In genomic region chr5:145119385-145119784, GRCm38 (mm10) we compare ENCODE assay signal across 13 mouse cellular contexts. TPM values are rescaled to one million over a fixed set of nuclear protein-coding genes. Genes with fewer than 3 reads are reported as not detected.
A peak's percentile ranks its signal among the peaks of the same experiment; 100 is the strongest.
DNase-seq lines count a peak whose midpoint lies in the region; ATAC-seq and TF ChIP-seq lines count a peak whose summit lies in the region.
"Had no signal": no experiment of that assay in that cellular context is flagged by ENCODE, and none has a peak within 500 bp of the region (broad histone marks: within the 10 kb centered on the region; RNA-seq: fewer than 3 reads in every experiment).

No protein-coding gene starts in this region.

- TF ChIP-seq POLR2A in brain, embryonic 14.5 days (IDR thresholded peaks at IDR 0.05; ENCODE audit: borderline replicate concordance, extremely low read depth, insufficient read depth, insufficient read length, poor library complexity, severe bottlenecking): no peak

- DNase-seq in hindbrain, postnatal 0 days (ENCODE audit: low spot score): no peak
- no peak for DNase-seq in hindbrain, embryonic 10.5 days (ENCODE audit: low spot score)
- peak; percentile 39 for DNase-seq in thymus, postnatal 14 days
- no peak for DNase-seq in thymus, postnatal 25 days
- no peak for DNase-seq in brain, embryonic 14.5 days (ENCODE audit: low read depth)
- DNase-seq in splenic B cell, adult 2 months (ENCODE audit: low read depth, low spot score): peak; percentile 67
- no peak for DNase-seq in layer of hippocampus, postnatal 14 days (ENCODE audit: low spot score in 2 of 2)
- DNase-seq in layer of hippocampus, adult 9-10 months (ENCODE audit: low spot score): no peak
- DNase-seq: heart, postnatal 14 days; liver, embryonic 13.5 days had no signal

- no peaks in the 10 kb centered on the region for H3K27me3 ChIP-seq in hindbrain, postnatal 0 days (ENCODE audit: insufficient read depth, low read length)
- peaks cover 14% of the 10 kb centered on the region for H3K27me3 ChIP-seq in hindbrain, embryonic 10.5 days (ENCODE audit: insufficient read depth, poor library complexity, severe bottlenecking)
- H3K27me3 ChIP-seq in splenic B cell, adult 2 months (ENCODE audit: control insufficient read depth, insufficient read depth, low read length, poor library complexity, severe bottlenecking): no peaks in the 10 kb centered on the region

- H3K4me3 ChIP-seq in hindbrain, postnatal 0 days (ENCODE audit: low read length): no peak overlapping the region
- no peak overlapping the region for H3K4me3 ChIP-seq in hindbrain, embryonic 10.5 days
- H3K4me3 ChIP-seq: embryonic facial prominence, embryonic 10.5 days; liver, embryonic 13.5 days had no signal

- TF ChIP-seq CTCF in hindbrain, postnatal 0 days (IDR thresholded peaks at IDR 0.05; ENCODE audit: low read depth): peak; percentile 40
- peak; percentile 42; the same call in 1 of the 2 replicates for TF ChIP-seq CTCF in brain, embryonic 14.5 days (IDR thresholded peaks at IDR 0.05; ENCODE audit: borderline replicate concordance, extremely low read depth, insufficient read depth, insufficient read length)

- 90% methylated on average over 2 of the region's 2 CpGs for WGBS in hindbrain, postnatal 0 days
- WGBS in hindbrain, embryonic 10.5 days: 84% methylated on average over 2 of the region's 2 CpGs

- H3K36me3 ChIP-seq in hindbrain, postnatal 0 days (ENCODE audit: insufficient read depth, low read length): peaks cover 6% of the 10 kb centered on the region; the same call in 1 of the 2 replicates
- peaks cover 26% of the 10 kb centered on the region for H3K36me3 ChIP-seq in hindbrain, embryonic 10.5 days
- H3K36me3 ChIP-seq in splenic B cell, adult 2 months (ENCODE audit: control insufficient read depth, insufficient read depth, low read length, poor library complexity, severe bottlenecking): peaks cover 7% of the 10 kb centered on the region

- no peaks in the 10 kb centered on the region for H3K9me3 ChIP-seq in hindbrain, postnatal 0 days (ENCODE audit: low read length)
- peaks cover 6% of the 10 kb centered on the region for H3K9me3 ChIP-seq in hindbrain, embryonic 10.5 days

- no peaks in the 10 kb centered on the region for H3K4me1 ChIP-seq in hindbrain, postnatal 0 days (ENCODE audit: insufficient read depth, low read length)
- peaks cover 6% of the 10 kb centered on the region for H3K4me1 ChIP-seq in hindbrain, embryonic 10.5 days (replicated peaks)

- H3K27ac ChIP-seq in hindbrain, postnatal 0 days: no peak overlapping the region
- no peak overlapping the region for H3K27ac ChIP-seq in hindbrain, embryonic 10.5 days
- H3K27ac ChIP-seq: embryonic facial prominence, embryonic 10.5 days; liver, embryonic 13.5 days had no signal

- ATAC-seq in hindbrain, postnatal 0 days: no peak

- no peak overlapping the region for H3K4me2 ChIP-seq in hindbrain, postnatal 0 days (ENCODE audit: low read depth, low read length)
- H3K4me2 ChIP-seq: liver, embryonic 13.5 days had no signal

- H3K9ac ChIP-seq in hindbrain, postnatal 0 days (replicated peaks; ENCODE audit: low read length): no peak overlapping the region
- H3K9ac ChIP-seq: liver, embryonic 13.5 days had no signal

RNA-seq across cellular contexts. Expression of gene Arpc1b, which starts 5.4 kb away (rescaled TPM):
- 36.4 and 53.3 TPM in 2 replicates for total RNA-seq in hindbrain, postnatal 0 days (2014; rRNA removed)
- polyA plus RNA-seq in hindbrain, postnatal 0 days (2015; fragmentation: Nextera tagmentation; extraction: Ambion mirVana): 73.6 and 84.9 TPM in 2 replicates
- polyA plus RNA-seq in hindbrain, embryonic 10.5 days (2016; fragmentation: Nextera tagmentation; extraction: Ambion mirVana): 107 and 126 TPM in 2 replicates
- polyA plus RNA-seq in brain, embryonic 14.5 days (2012; rRNA removed): 57.3 and 67.2 TPM in 2 replicates
- total RNA-seq in layer of hippocampus, postnatal 14 days (2021): 10 to 100 TPM; 41.3 to 48.7 TPM

RNA-seq across cellular contexts. Expression of gene Pdap1, which starts 20.7 kb away (rescaled TPM):
- 22.6 and 26.0 TPM in 2 replicates for total RNA-seq in hindbrain, postnatal 0 days (2014; rRNA removed)
- polyA plus RNA-seq in hindbrain, postnatal 0 days (2015; fragmentation: Nextera tagmentation; extraction: Ambion mirVana): 124 and 137 TPM in 2 replicates
- polyA plus RNA-seq in hindbrain, embryonic 10.5 days (2016; fragmentation: Nextera tagmentation; extraction: Ambion mirVana): 130 and 135 TPM in 2 replicates
- polyA plus RNA-seq in brain, embryonic 14.5 days (2012; rRNA removed): 73.6 and 112 TPM in 2 replicates
- 100 to 1,000 TPM in 1 of 2 experiments, 10 to 100 TPM in 1; 99.5 to 114 TPM for total RNA-seq in layer of hippocampus, postnatal 14 days (2021)

RNA-seq across cellular contexts. Expression of gene Bud31, which starts 20.8 kb away (rescaled TPM):
- 62.5 and 63.1 TPM in 2 replicates for total RNA-seq in hindbrain, postnatal 0 days (2014; rRNA removed)
- polyA plus RNA-seq in hindbrain, postnatal 0 days (2015; fragmentation: Nextera tagmentation; extraction: Ambion mirVana): 161 and 165 TPM in 2 replicates
- 244 and 266 TPM in 2 replicates for polyA plus RNA-seq in hindbrain, embryonic 10.5 days (2016; fragmentation: Nextera tagmentation; extraction: Ambion mirVana)
- polyA plus RNA-seq in brain, embryonic 14.5 days (2012; rRNA removed): 121 and 148 TPM in 2 replicates
- total RNA-seq in layer of hippocampus, postnatal 14 days (2021): 10 to 100 TPM; 78.1 to 85.5 TPM

RNA-seq across cellular contexts. Expression of gene Kpna7, which starts 35.6 kb away (rescaled TPM):
- total RNA-seq in hindbrain, postnatal 0 days (2014; rRNA removed): not detected in 2 replicates
- polyA plus RNA-seq in hindbrain, postnatal 0 days (2015; fragmentation: Nextera tagmentation; extraction: Ambion mirVana): 0.09 TPM in 1 of 2 replicates, not detected in the other
- polyA plus RNA-seq in hindbrain, embryonic 10.5 days (2016; fragmentation: Nextera tagmentation; extraction: Ambion mirVana): not detected in 2 replicates
- not detected in 2 replicates for polyA plus RNA-seq in brain, embryonic 14.5 days (2012; rRNA removed)
- total RNA-seq in layer of hippocampus, postnatal 14 days (2021): not detected
- total RNA-seq: heart, postnatal 14 days had no signal
- polyA plus RNA-seq: frontal cortex, adult 2 months; large intestine, adult 2 months had no signal

RNA-seq across cellular contexts. Expression of gene Arpc1a, which starts 35.8 kb away (rescaled TPM):
- total RNA-seq in hindbrain, postnatal 0 days (2014; rRNA removed): 157 and 163 TPM in 2 replicates
- polyA plus RNA-seq in hindbrain, postnatal 0 days (2015; fragmentation: Nextera tagmentation; extraction: Ambion mirVana): 220 and 221 TPM in 2 replicates
- 145 and 159 TPM in 2 replicates for polyA plus RNA-seq in hindbrain, embryonic 10.5 days (2016; fragmentation: Nextera tagmentation; extraction: Ambion mirVana)
- polyA plus RNA-seq in brain, embryonic 14.5 days (2012; rRNA removed): 260 and 261 TPM in 2 replicates
- total RNA-seq in layer of hippocampus, postnatal 14 days (2021): 100 to 1,000 TPM; 226 to 230 TPM

Comparison
In these comparisons a context has a peak if more than half of its experiments do, and no peak if none do; other contexts are left out.
1. DNase-seq: peak in thymus, postnatal 14 days (single experiment) and splenic B cell, adult 2 months (single experiment); none in hindbrain, postnatal 0 days (single experiment), hindbrain, embryonic 10.5 days (single experiment), thymus, postnatal 25 days (single experiment), brain, embryonic 14.5 days (single experiment), layer of hippocampus, postnatal 14 days (0 of 2) and layer of hippocampus, adult 9-10 months (single experiment).